Mouse (Mus musculus) urinary bladder, adult 2 months (tissue): ENCODE results near the gene Styxl1. TPM values are rescaled to one million over a fixed set of nuclear protein-coding genes. Genes with fewer than 3 reads are reported as not detected.

Experiments
- DNase-seq: peaks from one replicate; pipeline ENCODE4 v3.0.0; 2022; ENCODE audit warnings: low spot score
- polyA plus RNA-seq: library from polyadenylated mRNA; depleted of rRNA; stranded (reverse); fragments of >200 nt; gene quantifications from 2 replicates; pipeline ENCODE4 v1.2.3, GENCODE M21; 2012; rRNA removed

Styxl1 gene
- polyA plus RNA-seq, result 0.44 and 0.48 TPM in 2 replicates

DNA sequence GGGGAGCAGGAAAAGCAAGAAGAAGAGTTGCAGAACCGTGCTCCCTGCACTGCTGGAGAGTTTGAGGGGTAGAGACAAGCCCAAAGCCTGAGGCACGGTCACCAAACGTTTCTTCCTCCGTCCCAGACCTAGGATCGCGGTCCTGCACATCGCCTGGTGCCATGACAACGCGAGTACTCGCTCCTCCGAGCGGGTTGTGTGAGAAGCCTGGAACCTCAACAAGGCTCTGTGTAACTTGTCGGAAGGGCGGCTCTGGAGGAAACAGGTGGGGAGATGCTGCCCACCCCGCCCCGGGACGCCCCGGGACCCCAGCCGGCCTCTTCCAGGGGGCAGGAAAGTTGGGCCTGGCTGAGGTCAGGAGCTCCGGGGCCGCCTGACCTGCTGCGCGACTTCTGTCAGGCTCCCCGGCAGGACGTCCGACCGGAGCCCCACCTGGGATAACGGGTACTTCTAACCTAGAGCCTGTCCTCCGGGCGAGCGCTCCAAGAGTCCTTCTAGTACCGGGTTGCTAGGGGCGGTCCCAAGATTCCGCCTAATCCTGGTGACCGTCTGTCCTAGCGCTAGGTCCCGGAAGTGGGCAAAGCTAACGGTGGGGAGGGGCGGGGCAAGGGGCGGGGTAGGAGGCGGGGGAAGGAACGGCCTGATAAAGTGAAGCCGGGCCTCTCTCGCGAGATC, at the start of gene Styxl1:
Gene Styxl1, minus strand, starts transcription at position 590 of the 675 bp plus-strand sequence.
- DNase-seq, result peak; percentile 59

- no peak for DNase-seq
Observed at GRCm38 (mm10) chr5:135826225-135826624, 48.0 kb upstream of the Styxl1 start.

DNA sequence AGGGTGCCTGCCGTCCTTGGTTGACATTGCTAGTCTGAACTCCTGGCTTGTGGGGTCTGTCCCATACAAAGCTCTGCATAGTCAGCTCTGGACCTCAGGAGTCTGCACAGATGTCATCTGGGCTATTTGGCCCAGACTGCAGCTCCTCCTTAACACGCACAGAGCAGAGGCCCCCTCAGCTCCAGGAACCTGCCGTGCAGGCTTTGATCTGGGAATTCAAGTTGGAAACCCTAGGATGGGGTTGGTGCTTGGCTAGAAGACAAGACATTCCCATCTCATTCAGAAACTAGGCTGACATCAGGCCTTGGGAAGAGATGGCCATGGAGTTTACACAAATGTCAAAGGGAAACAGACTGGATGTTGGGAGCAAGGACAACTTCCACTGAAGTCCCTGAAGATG, 46.3 kb upstream of the Styxl1 start:
- no peak for DNase-seq

GRCm38 (mm10) chr5:135822316-135822944, 44.2 kb upstream of the Styxl1 start:
- no peak for DNase-seq

DNA sequence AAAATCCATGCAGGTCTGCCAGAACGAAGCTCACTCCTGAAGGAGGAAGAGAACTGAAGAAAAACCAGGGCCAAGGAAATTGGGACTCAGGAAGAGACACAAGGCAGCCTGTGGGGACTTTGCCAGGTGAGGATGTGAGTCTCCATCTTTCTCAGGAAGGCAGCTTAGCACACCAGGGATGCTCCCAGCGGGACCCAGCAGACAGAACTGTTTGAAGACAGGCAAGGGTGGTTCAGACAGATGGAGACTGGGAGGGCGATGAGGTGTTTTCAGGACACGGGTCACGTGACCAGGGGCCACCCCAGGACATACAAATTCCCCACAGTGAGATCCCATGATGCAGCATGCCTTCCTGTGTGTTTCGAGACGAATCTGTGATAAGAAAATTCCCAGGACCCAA, 40.3 kb upstream of the Styxl1 start:
- DNase-seq, result no peak

DNA sequence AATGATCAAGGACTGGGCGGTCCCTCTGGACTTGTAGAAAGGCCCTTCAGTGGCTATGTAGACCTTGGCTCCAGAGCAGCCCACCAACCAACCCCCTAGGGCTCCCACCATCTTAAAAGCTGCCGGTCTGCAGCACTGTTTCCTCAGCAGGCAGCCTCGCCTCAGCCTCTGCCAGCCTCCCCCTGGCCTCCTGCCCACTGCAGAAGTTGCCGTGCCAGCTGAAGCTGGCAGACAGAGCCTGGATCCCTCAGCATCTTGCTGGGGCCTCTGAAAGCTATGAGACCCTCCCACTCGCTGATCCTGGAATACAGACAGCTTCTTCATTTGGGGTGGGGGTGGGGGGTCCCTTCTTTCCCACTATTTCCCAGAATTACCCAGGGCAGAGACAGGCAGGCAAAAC, 34.8 kb upstream of the Styxl1 start:
- no peak for DNase-seq

DNA sequence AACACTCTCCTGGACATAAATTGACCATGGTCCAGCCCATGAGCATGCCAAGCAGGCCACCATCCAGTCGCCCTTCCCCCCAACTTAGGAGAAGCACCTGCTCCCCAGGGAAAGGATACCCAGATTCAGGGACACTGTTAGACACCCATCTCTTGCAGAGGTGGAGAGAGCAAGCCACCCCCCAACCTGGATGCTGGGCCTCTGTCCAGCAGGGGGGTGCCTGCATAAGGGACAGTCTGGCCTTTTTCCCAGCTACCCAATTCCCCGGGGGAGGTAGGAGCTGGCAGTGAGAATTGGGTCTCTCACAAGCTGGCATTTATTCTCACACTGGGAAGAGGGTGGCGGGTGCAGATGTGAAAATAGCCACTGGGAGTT, 29.1 kb upstream of the Styxl1 start:
- DNase-seq, result no peak

- DNase-seq, result peak; percentile 79
Observed at GRCm38 (mm10) chr5:135806555-135807262, 28.5 kb upstream of the Styxl1 start, which contains the start of gene Srrm3. Gene Srrm3 (plus strand): TSS chr5:135806890.

DNA sequence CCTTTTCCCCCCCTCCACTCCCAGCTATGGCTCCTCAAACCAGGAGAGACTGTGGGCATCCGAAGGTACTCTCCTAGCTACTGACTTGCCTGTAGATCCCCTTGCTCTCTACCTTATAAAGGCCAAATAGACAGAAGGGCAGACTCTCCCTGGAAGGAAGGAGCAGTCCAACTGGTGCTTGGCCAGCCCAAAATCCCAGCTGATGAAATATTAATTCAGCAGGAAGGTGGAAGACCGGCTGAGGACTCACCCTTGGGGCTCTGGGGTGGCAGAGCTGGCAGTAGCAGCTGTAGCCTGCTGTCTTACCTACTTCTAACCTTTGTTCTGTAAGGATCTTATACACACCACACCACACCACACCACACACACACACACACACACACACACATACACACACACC, 26.6 kb upstream of the Styxl1 start:
- no peak for DNase-seq

- DNase-seq, result no peak
Observed at GRCm38 (mm10) chr5:135803676-135804075, 25.5 kb upstream of the Styxl1 start.

DNA sequence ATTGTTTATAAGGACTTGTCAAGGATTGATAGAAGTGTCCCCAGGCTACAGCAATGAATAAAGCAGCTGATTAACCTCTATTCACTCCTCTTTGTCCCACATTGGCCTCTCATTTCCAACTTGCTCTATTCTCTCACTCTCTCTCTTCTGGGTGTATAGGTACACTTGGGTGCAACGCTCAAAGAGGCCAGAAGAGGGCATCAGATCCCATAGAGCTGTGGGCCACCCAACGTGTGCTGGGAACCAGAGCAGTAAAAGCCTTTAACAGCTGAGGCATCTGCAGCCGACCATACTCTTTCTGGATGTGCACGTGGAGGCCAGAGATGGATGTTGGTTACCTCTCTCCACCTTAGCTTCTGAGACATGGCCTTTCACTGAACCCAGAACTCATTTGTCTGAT, 24.9 kb upstream of the Styxl1 start:
- no peak for DNase-seq

- no peak for DNase-seq
Observed at GRCm38 (mm10) chr5:135802641-135803040, 24.5 kb upstream of the Styxl1 start.

DNA sequence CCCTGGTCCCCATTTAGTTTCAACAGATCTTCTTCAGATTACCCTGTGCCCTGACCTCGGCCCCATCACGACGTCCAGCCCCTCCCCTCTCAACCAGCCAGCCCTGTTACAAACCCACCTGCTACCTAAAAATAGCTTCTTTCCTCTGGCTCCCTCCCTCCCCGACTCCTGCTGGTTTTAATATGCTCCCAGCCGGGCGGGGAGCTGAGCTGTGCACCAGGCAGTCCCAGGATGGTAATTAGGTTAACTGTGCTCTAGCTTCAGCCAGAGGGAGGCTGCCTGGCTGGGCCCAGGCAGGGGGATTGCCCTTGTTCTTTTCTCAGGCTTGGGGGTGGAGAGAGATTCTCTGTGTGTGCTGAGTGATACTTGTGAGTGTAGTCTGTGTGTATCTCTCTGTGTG, 22.7 kb upstream of the Styxl1 start:
- no peak for DNase-seq

DNA sequence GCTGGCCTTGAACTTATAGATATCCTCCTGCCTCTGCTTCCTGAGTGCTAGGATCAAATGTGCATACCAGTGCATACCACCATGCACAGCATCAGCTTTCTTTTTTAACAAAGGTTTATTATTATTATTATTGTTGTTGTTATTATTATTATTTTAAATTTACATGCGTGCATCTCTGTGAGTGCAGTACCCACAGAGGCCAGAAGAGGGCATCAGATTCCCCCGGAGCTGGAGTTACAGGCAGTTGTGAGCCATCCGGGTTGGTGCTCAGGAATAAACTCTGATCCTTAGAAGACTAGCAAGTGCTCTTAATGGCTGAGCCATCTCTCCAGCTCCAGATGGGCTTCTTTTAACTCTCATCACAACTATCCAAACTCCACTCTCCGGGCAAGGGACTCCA, 21.6 kb upstream of the Styxl1 start:
- DNase-seq, result no peak

DNA sequence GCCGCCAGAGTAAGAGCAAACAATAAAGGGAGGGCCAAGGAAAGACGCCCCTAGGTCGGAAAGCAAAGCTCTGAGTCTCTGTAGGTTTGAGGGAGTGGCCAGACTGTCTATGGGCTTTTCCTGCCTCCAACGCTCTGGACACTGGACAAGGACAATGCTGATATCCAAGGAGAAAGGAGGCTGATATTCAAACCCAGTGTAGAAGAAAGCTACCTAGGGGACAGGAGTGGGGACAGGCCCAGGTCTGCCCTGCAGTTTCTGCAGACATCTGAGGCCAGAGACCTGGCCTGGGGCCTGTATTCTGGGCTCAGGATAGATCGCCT, 16.6 kb upstream of the Styxl1 start:
- no peak for DNase-seq

- peak; percentile 75 for DNase-seq
Observed at GRCm38 (mm10) chr5:135793996-135794858, 16.0 kb upstream of the Styxl1 start.

GRCm38 (mm10) chr5:135782901-135783300, 4.7 kb upstream of the Styxl1 start:
- DNase-seq, result no peak

GRCm38 (mm10) chr5:135780331-135780730, 2.1 kb upstream of the Styxl1 start:
- no peak for DNase-seq

DNA sequence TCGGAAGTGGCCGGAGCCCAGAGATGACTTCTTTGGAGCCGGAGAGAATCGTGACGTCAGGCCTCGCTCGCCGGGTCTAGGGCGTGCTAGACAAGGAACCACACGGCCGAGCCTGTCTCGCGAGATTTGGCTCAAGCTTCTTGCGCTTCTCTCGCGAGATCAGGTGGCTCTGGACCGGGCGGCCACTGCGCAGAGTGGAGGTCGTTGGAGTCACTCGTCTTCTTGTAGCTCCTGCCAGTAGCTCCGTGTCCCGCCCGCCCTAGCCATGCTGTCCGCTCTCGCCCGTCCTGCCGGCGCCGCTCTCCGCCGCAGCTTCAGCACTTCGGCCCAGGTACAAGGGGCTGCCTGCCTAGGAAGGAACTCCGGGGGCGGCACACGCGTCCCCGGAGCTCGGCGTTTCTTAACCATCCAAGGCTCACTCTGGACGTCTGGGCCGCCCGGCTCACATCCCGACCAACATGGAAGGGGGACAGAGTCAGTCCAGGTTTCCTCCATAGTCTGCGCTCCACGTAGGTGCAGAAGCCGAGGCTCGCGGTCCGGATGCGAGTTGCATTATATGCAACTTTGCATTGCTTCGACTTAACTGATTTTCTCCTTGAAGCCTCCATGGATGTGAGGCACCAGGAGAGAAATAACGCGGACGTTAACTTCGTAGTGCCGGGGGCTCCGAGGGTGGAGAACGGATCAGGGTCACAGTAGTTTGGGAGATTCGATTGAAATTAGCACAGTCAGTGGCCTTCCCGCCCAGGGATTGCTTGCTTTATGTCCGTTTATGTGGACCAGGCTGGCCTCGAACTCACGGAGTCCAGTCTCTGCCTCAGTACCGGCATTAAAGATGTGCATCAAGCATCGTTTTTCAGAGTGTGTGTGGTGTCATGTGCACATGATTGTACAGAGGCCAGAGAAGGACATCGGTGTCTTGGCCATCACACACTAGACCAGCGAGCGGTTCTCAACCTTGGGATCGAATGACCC, 573 bp upstream of the Styxl1 start, which contains the start of gene Mdh2:
Gene Mdh2, plus strand, starts transcription at position 10 of the 975 bp plus-strand sequence.
- peak; percentile 89 for DNase-seq

DNA sequence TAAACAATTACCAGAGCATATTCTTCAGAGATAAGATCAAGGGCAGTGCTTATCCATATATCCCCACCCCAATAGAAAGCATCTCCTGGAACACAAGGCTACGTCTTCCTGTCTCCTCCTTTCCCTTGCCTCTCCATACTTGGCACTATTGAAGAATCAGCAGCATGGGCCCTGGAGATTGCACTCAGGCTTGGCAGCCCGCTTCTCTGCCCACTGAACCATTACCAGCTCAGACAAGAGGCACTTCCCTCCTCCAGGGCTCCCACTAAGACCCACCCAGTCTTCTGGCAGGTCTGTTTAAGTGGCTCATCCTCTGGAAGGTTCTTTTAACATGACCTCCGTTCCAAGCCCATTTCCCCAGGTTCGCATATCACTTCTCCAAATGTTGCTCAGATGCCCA, 1.6 kb downstream of the Styxl1 start:
- no peak for DNase-seq

DNA sequence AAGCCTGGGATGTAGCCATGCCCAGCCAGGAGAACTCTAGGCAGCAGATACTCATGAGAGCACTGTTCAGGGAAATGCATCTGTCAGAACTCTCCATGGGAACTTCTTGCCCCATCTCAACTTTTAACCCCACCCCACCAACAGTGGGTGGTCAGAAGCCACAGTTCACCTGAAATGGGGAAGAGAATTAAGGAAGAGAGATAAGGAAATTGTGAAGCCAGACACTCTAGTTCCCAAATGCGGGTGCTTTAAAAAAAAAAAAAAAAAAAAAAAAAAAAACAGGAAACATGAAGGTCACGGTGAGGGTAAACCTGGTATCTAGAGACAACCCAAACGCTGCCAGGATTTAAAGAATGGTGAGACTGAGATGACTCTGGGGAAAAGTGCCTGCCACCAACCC, 5.7 kb downstream of the Styxl1 start:
- DNase-seq, result no peak
